Mouse (Mus musculus) midbrain, embryonic 14.5 days (tissue): Measurements from ENCODE around the gene Otop3. TPM values are rescaled to one million over a fixed set of nuclear protein-coding genes. Genes with fewer than 3 reads are reported as not detected.

ENCODE experiments used
- ATAC-seq: fragments of 200-750 bp; cut with Nextera tagmentation; 2 replicates; pipeline ENCODE4 v1.8.0; 2017; ENCODE audit warnings: moderate number of reproducible peaks, moderate library complexity; ENCODE audit not compliant: low FRiP score, low TSS enrichment
- DNase-seq: peaks from one replicate; pipeline ENCODE4 v3.0.0-alpha.2; 2015
- H3K27ac ChIP-seq: fragments of 300-500 bp; sonication (generic); replicated peaks from 2 replicates; pipeline ENCODE4 v1.5.1; 2014; ENCODE audit warnings: mild to moderate bottlenecking, low read depth, low read length, moderate library complexity
- H3K27me3 ChIP-seq: fragments of 300-500 bp; sonication (generic); 2 replicates; pipeline ENCODE4 v1.6.1; 2014; ENCODE audit warnings: low read length, control low read depth, mixed read lengths; ENCODE audit not compliant: control insufficient read depth, insufficient read depth
- H3K36me3 ChIP-seq: fragments of 300-500 bp; sonication (generic); 2 replicates; pipeline ENCODE4 v1.6.1; 2014; ENCODE audit warnings: low read length, control low read depth; ENCODE audit not compliant: control insufficient read depth, insufficient read depth
- H3K4me1 ChIP-seq: fragments of 300-500 bp; sonication (generic); 2 replicates; pipeline ENCODE4 v1.6.1; 2014; ENCODE audit warnings: mild to moderate bottlenecking, antibody characterized with exemption, low read length, control low read depth; ENCODE audit not compliant: control insufficient read depth, insufficient read depth
- H3K4me2 ChIP-seq: fragments of 300-500 bp; sonication (generic); 2 replicates; pipeline ENCODE4 v1.6.1; 2014; ENCODE audit warnings: mild to moderate bottlenecking, low read length, moderate library complexity
- H3K4me3 ChIP-seq: fragments of 300-500 bp; sonication (generic); replicated peaks from 2 replicates; pipeline ENCODE4 v1.5.1; 2014; ENCODE audit warnings: low read depth, low read length
- H3K9ac ChIP-seq: fragments of 300-500 bp; sonication (generic); replicated peaks from 2 replicates; pipeline ENCODE4 v1.6.1; 2014; ENCODE audit warnings: mild to moderate bottlenecking, low read length, moderate library complexity
- H3K9me3 ChIP-seq: fragments of 300-500 bp; sonication (generic); 2 replicates; pipeline ENCODE4 v1.6.1; 2016; ENCODE audit warnings: low read length, control low read depth, mixed read lengths; ENCODE audit not compliant: control insufficient read depth
- WGBS: fragments of 180-500 bp; shearing (Covaris S2); extraction: QIAGEN DNeasy Blood & Tissue Kit; methylation state at CpG from one replicate; pipeline ENCODE4 v1.1.7; 2014; 5-methylcytosine and 5-hydroxymethylcytosine counted together
- polyA plus RNA-seq: library from polyadenylated mRNA; unstranded; fragments of >200 nt; fragmentation: Nextera tagmentation; extraction: Ambion mirVana; gene quantifications from 2 replicates; pipeline ENCODE4 v1.2.1, GENCODE M21; 2014

Otop3 gene
- polyA plus RNA-seq, 1 experiment from 2014 or later: 0.54 TPM

DNA sequence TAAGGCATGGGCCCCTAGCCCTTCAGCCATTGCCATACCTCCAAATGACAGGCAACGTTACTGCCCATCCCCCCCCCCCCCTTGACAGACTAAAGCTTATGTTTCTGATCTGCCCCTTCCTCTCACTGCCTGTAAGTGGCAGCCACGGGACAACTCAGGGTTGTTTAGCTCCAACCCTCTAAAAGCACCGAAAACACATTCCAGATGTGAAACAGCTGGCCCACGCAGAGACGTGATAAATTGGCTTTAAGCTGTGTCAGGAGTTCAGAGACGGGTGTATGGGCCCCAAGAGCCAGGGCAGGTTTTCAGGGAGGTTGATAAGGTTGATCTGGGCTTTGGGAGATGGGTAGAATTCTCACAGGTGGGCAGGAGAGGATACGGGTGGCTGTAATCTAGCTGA is 11.0 kb downstream of the Otop3 start:
- DNase-seq (no peak), ATAC-seq (no peak)
- H3K4me2 ChIP-seq: no peak overlapping the region
- no peaks in the 10 kb centered on the region for H3K27me3 ChIP-seq
- peaks cover 18% of the 10 kb centered on the region for H3K36me3 ChIP-seq
- no peak overlapping the region for H3K4me3 ChIP-seq
- no peak overlapping the region for H3K27ac ChIP-seq
- H3K9ac ChIP-seq: no peak overlapping the region
- no peaks in the 10 kb centered on the region for H3K9me3 ChIP-seq
- 51% methylated on average over 7 of the region's 7 CpGs for WGBS
- H3K4me1 ChIP-seq: no peaks in the 10 kb centered on the region

- DNase-seq: no peak
- no peak overlapping the region for H3K4me3 ChIP-seq
- no peaks in the 10 kb centered on the region for H3K9me3 ChIP-seq
- WGBS: 64% methylated on average over 17 of the region's 17 CpGs
- H3K9ac ChIP-seq: no peak overlapping the region
- no peaks in the 10 kb centered on the region for H3K27me3 ChIP-seq
- no peak overlapping the region for H3K4me2 ChIP-seq
- no peaks in the 10 kb centered on the region for H3K4me1 ChIP-seq
- H3K36me3 ChIP-seq: peaks cover 48% of the 10 kb centered on the region
- no peak for ATAC-seq
- H3K27ac ChIP-seq: no peak overlapping the region
These were observed 14.2 kb downstream of the Otop3 start for GRCm38 (mm10) chr11:115348681-115349248.

DNA sequence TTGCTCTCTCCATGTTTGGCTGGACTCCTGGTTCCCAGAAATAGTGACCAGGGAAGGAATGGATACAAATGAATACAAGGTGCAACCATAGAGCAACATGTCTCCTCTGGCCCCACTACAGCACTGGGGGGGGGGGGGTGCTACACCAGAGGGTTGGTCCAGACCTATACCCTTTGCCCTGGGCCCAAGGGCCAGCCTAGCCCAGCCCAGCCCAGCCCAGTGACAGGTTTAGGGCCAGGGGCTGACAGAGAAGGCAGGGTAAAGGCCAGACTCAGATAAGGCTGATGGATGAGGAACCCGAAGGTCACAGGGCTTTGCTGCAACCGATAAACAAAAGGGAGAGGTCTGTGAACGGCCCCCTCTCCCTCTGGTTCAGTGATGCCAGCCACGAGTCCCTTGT is 15.4 kb downstream of the Otop3 start:
- ATAC-seq (no peak), DNase-seq (no peak)
- H3K27me3 ChIP-seq: no peaks in the 10 kb centered on the region
- H3K36me3 ChIP-seq: peaks cover 55% of the 10 kb centered on the region
- no peak overlapping the region for H3K4me2 ChIP-seq
- no peak overlapping the region for H3K4me3 ChIP-seq
- no peak overlapping the region for H3K9ac ChIP-seq
- 84% methylated on average over 4 of the region's 4 CpGs for WGBS
- H3K27ac ChIP-seq: no peak overlapping the region
- H3K4me1 ChIP-seq: no peaks in the 10 kb centered on the region
- no peaks in the 10 kb centered on the region for H3K9me3 ChIP-seq

DNA sequence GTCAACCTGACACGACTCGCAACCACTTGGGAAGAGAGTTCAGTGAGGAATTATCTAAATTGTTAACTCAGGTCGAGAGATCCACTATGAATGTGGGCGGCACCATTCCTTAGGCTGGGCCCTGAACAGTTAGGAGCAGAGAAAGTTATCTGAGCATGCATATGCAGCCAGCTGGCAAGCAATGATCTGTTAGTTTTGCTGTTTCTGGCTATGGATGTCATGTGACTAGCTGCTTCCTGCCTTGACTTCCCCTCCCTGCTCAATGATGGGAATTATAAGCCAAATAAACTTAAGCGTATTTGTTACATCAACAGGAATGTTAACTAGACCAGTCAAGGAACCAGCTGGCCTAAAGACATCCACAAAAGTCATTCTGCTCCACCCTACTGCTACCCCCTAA is 18.8 kb downstream of the Otop3 start:
- no peak for DNase-seq
- Histone ChIP-seq H3K27me3 (no peaks in the 10 kb centered on the region), H3K36me3 (peaks cover 71% of the 10 kb centered on the region)

DNA sequence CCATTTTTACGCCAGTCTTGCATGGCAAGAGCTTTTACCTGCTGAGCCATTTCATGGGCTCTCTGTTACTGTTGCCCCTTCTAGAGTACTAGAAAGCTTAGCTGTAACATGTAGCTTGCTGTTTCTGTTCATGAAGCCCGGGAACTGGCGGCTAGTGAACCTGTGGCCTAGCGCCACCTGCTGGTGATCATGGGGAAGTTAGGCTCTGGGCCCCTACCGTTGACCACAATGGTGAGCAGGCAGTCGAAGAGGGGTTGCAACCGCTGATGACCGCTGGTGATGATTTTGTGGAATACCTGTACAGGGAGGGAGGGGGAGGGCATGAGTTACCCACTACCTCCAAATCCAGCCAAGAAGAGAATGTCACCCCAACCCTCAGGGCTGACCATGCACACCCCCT is 19.7 kb downstream of the Otop3 start:
- ATAC-seq (no peak; the same call in 1 of the 2 replicates), DNase-seq (peak; percentile 92)
- Histone ChIP-seq H3K4me3 (no peak overlapping the region), H3K36me3 (peaks cover 68% of the 10 kb centered on the region), H3K9ac (no peak overlapping the region), H3K27ac (no peak overlapping the region), H3K9me3 (no peaks in the 10 kb centered on the region), H3K4me1 (peaks cover 6% of the 10 kb centered on the region), H3K4me2 (no peak overlapping the region), H3K27me3 (no peaks in the 10 kb centered on the region)
- 9% methylated on average over 8 of the region's 8 CpGs for WGBS

More for the DNA sequence above, 18.8 kb downstream of the Otop3 start:
- no peak overlapping the region for H3K4me2 ChIP-seq
- no peak overlapping the region for H3K4me3 ChIP-seq
- H3K4me1 ChIP-seq: no peaks in the 10 kb centered on the region
- H3K9ac ChIP-seq: no peak overlapping the region
- no peak for ATAC-seq
- H3K27ac ChIP-seq: no peak overlapping the region
- 94% methylated on average over 5 of the region's 5 CpGs for WGBS
- H3K9me3 ChIP-seq: no peaks in the 10 kb centered on the region

GRCm38 (mm10) chr11:115358468-115358867 is 23.9 kb downstream of the Otop3 start:
- H3K27me3 ChIP-seq: no peaks in the 10 kb centered on the region
- H3K36me3 ChIP-seq: peaks cover 35% of the 10 kb centered on the region
- peak overlapping the region; percentile 70 for H3K27ac ChIP-seq
- peak overlapping the region; percentile 37; the same call in 1 of the 2 replicates for H3K9ac ChIP-seq
- no peak overlapping the region for H3K4me2 ChIP-seq
- no peaks in the 10 kb centered on the region for H3K9me3 ChIP-seq
- peaks cover 10% of the 10 kb centered on the region for H3K4me1 ChIP-seq
- 19% methylated on average over 5 of the region's 5 CpGs for WGBS
- H3K4me3 ChIP-seq: no peak overlapping the region
- peak; percentile 62; the same call in 1 of the 2 replicates for ATAC-seq
- peak; percentile 93 for DNase-seq

GRCm38 (mm10) chr11:115359293-115359692 is 24.8 kb downstream of the Otop3 start:
- peak; percentile 60 for DNase-seq
- Histone ChIP-seq H3K4me1 (peaks cover 10% of the 10 kb centered on the region), H3K27ac (peak overlapping the region; percentile 70; the same call in 1 of the 2 replicates), H3K4me2 (no peak overlapping the region), H3K9ac (peak overlapping the region; percentile 37; the same call in 1 of the 2 replicates), H3K36me3 (peaks cover 30% of the 10 kb centered on the region), H3K27me3 (no peaks in the 10 kb centered on the region), H3K9me3 (no peaks in the 10 kb centered on the region), H3K4me3 (no peak overlapping the region)
- 40% methylated on average over 3 of the region's 3 CpGs for WGBS
- ATAC-seq: 0 out of 2 replicates have a peak, but pooled peaks have one; percentile 37

DNA sequence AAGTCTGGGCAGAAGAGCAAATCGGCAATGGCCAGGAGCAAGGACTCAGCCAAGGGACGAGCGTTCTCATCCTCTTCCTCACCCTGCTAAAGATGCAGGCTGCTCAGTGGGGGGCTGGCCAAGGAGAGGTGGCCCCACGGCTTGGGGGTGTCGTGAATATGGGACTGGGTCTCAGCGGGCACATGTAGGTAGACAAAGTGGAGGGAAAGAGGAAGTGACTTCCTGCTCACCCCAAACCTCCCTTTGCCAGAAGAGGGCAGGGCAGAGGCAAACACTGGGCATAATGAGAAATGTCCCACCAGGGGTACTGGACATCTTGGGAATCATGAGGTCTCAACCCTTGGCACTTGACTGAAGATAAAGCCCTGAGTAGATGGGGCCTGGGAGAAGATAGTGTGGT is 25.2 kb downstream of the Otop3 start:
- peaks cover 10% of the 10 kb centered on the region for H3K4me1 ChIP-seq
- no peak overlapping the region for H3K4me3 ChIP-seq
- no peak for DNase-seq
- 65% methylated on average over 6 of the region's 6 CpGs for WGBS
- no peak overlapping the region for H3K4me2 ChIP-seq
- H3K36me3 ChIP-seq: peaks cover 29% of the 10 kb centered on the region
- H3K27me3 ChIP-seq: no peaks in the 10 kb centered on the region
- no peaks in the 10 kb centered on the region for H3K9me3 ChIP-seq
- no peak for ATAC-seq
- H3K27ac ChIP-seq: peak overlapping the region; percentile 70; the same call in 1 of the 2 replicates
- H3K9ac ChIP-seq: no peak overlapping the region

GRCm38 (mm10) chr11:115364136-115364535 is 29.6 kb downstream of the Otop3 start:
- H3K36me3 ChIP-seq: peaks cover 5% of the 10 kb centered on the region; the same call in 1 of the 2 replicates
- H3K9me3 ChIP-seq: no peaks in the 10 kb centered on the region
- H3K4me3 ChIP-seq: no peak overlapping the region
- no peak overlapping the region for H3K4me2 ChIP-seq
- no peak overlapping the region for H3K9ac ChIP-seq
- H3K4me1 ChIP-seq: peaks cover 20% of the 10 kb centered on the region
- WGBS: 87% methylated on average over 3 of the region's 3 CpGs
- DNase-seq (no peak), ATAC-seq (no peak)
- H3K27me3 ChIP-seq: no peaks in the 10 kb centered on the region
- H3K27ac ChIP-seq: no peak overlapping the region
